Mouse (Mus musculus) adrenal gland, adult 8-10 months (tissue): ENCODE measurements around the gene Npc2. TPM values are rescaled to one million over a fixed set of nuclear protein-coding genes. Genes with fewer than 3 reads are reported as not detected.
A peak's percentile ranks its signal among the peaks of the same experiment; 100 is the strongest.

Experiments used
- DNase-seq: peaks from one replicate; pipeline ENCODE4 v3.0.0; 2022
- total RNA-seq, 4 experiments: library from RNA; stranded (reverse); gene quantifications; 2 replicates each; pipeline ENCODE4 v1.2.4; 2022

The Npc2 gene
- 100 to 1,000 TPM in 1 of 4 experiments, 10 to 100 TPM in 3; 79.8 to 105 (median 86.2) TPM for total RNA-seq

DNA sequence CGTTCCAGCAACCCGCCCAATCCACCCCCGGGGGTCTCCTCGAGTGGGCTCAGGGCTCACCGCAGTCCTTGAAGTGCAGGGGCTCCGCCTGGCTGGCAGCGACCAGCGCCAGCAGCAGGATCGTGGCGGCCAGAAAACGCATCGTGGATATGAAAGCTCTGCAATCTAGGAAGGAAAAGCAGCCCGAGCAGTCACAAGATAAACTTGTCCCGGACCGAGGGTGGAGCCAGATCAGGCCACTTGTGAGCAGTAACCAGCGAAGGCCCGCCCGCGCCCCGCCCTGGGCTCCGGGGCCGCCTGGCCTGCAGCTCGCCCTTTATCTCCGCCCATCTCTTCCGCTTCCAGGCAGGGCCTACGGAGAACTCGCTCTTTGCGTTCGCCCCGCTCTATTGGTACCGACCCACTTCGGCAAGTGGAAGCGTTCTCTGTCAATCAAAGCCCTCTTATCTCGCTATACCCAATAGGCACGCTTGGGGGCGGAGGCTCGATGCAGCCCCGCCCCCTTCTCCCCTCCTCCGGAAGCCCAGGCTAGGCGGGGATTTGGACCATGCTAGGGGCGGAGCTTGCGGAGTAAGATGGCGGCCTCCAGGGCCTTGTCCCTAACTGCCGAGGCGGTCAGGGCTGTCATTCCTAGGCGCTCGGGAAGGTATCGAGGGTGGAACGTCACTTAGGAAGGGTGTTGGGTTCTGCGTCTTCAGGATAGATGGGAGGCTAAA lies at the start of gene Npc2, which contains the start of gene Isca2:
Npc2 (minus strand) TSS at position 427 of the 716 bp plus-strand sequence.
Isca2 (plus strand) TSS at position 526 of the 716 bp plus-strand sequence.
- DNase-seq = peak; percentile 99

DNA sequence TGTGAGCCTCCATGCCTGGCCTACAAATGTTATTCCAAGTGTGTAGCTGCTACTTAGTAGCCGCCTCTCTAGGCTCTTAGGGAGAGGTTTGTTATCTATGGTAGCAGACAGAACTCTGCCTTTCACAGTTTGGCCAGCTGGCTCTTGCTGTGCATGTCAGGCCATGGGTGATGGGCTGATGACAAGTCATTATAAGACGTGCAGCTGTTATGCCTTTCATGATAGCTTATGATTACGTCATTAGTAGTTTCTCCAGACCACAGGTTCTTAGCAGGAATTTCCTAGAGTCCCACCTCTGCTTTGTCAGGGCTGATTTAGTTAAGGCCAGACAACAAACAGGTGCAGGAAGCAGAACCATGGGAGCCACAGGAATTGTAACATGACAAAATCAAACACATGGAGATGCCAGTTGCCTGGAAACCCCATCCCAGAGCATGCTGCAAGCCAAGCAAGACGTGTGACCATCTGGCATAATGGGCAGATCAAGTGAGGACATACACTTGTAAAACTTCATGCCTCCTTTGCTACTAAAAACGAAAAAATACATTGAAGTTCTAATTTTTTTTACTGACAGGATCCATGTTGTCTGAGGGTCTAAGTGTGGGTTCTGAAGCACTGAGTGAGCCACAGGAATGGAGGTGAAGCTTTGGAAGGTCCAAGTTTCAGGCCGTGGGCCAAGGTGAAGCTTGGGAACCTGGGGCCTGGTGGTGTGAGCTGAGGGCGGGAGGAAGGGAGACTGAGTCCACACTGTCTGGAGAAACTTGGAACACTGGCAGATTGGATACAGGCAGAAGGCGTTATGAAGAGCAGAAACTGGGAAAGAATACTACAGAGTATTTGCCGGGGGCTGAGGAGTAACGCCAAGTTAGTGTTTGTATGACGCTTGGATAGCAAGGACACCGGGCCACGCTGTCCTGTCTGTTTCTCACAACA lies 46.5 kb upstream of the Npc2 start:
- DNase-seq = no peak

DNA sequence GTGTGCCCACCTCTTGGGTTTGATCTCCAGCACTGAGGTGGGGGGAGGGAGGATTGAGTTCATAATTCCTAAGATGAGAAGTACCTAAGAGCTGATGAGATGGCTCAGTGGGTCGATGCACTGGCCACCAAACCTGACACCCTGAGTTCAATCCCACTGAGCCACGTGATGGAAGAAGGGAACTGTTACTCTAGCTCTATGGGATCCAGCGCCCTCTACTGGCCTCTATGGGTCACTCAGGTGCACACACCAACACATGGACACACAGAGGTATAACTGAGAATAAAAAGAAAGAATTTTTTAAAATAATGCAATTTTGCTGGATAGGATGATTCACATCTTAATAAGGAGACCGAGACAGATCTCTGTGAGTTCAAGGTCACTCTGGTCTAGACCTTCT lies 45.5 kb upstream of the Npc2 start:
- DNase-seq = no peak

DNA sequence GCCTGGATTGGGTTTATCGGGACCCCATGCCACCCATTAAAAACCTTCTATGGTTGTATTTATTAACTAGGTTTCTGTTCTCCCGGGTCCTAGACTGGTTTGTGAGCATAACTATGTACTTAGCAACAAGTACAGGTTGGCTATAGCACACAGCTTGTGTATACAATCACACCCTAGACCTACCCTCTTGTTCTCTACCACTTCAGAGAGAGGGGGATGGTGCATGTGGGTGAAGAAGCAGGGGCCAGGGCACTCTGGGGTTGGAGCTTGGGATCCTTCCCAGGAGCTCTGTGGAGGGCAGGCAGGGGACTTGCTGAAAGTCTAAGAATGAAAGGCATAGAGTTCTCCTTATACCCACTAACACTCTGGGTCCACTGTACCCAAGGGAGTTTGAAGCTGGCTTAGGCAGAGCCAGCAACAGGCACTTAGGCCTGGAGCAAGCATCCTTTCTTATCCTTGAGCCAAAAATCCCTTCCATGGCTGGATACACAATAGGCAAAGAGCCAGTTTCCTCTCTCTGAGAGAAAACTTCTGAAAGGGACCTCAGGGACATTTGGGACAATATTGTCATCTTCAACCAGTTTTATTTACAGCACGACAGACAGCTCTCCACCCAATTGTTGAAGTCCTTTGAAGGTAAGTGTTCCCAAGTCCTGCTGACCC lies 41.8 kb upstream of the Npc2 start:
- no peak for DNase-seq

DNA sequence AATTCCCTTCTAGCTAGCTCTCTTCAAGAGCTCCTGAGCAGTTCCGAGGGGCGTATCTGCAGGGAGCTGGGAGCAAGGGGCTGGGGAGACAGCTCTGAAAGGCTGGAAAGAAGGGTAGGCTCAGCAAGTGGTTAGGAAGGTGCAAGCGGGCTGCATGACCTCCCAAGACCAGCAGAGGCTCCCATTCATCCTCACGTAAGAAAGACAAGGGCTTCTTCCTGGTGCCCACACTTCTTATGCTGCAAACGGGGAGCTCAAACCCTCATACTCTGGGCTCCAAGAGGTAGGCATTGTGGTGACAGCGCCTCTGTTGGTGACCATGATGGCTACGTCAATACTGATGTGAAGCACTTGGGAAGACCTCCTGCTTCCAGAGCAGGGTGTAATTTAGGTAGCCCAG lies 40.8 kb upstream of the Npc2 start:
- no peak for DNase-seq

DNA sequence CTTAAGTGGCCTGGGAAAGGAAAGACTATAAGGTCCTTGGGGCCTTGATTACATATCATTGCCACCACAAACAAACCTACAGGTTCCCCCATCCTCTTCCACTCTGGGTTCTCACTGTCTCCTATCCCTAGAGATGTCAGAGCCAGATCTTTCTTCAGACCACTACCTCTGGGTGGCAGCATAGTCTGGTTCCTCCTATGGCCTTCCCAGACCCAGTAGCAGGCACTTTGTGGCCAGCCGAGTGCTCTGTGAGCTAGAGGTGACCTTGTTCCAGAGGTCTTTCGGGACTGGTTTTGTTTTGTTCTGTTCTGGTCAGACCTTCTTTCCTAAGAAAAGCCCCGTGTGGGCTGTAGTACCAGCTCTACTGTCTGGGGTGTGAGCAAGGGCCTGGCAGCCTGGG lies 39.1 kb upstream of the Npc2 start:
- peak; percentile 40 for DNase-seq

DNA sequence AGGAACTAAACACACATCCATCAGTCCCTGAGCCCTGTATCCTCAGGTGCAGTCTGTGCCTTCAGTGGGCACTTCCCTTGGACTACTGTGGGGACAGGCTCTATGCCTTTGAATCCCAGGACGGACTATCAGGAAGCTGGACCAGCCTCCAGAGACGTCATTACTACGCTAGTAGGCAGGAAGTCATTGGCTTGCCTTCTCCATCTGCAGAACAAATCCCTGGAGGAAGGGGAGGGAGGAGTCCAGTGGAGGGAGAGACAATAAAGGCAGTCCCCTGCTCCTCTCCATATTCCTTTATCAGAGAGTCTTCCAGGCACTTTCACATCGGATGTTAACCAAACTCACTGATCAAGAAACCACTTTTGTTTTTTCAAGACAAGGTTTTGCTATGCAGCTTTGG lies 38.6 kb upstream of the Npc2 start:
- no peak for DNase-seq

DNA sequence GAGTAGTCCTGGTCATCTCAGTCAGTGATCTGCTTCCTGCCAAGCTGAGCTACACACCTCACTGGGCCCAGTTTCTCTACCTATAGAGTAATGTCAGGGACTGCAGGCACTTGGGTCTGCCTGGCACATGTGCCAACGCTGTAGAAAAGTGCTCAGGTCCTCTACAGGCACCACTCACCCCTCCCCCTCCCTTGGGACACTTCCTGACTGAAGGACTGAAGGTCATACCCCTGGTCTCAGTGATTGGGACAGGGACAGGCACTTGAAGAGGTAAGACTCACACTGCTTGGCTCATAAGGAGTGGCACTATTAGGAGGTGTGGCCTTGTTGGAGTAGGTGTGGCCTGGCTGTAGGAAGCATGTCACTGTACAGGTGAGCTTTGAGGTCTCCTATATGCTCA lies 37.9 kb upstream of the Npc2 start:
- DNase-seq = no peak

DNA sequence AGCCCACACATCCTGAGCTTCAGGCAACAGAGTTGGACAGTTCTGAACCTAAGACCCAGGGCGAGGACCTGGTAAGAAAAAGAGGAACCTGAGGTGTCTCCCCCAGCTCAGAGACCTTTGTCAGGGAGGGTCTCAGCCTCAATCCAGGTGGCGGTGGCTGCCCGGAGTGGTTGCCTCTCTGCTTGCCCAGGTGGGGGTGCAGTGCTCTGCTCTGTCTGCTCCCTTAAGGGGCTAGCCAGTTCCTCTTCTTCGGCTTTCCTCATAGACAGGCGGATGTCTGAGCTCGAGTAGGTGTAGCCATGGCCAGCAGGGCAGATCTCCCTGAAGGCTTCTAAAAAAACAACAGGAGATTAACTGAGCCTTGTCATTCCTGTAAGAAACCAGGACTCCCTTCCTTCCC lies 36.1 kb upstream of the Npc2 start:
- DNase-seq = no peak

DNA sequence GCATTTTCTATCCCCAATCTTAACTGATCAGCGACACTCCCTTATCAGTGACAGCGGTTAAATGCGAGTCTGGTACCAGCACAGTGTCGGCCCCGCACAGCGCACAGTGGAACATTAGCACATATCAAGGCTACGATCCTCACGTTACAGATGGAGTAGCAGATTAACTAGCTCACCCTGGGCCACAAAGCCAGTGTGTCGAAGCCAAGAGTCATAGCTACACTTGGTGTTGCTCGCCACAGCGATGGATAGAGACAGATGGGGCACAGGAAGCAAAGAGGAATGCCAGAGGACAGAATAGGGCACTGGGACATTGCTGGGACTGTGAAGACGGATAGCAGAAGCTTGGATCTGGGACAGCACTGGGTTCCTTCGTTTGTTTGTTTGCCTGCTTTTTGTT lies 34.4 kb upstream of the Npc2 start:
- DNase-seq = no peak

DNA sequence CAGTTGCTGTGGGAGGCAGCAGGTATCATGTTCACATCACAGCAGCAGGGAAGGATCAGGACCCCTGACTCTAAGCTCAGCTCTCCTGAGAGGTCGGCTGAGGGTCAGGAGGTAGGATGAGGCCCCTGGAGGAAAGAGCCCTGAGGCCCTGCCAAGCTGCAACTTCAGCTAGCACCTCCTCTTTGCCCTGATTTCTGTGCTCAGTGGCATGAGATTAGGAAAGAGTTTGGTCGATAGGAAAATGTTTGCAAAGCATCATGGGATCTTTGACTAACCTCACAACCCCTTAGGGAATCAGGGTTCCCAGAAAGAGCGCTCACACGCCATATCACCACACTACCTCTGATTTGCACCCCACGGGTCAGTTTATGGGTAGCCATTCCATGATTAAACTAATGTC lies 33.8 kb upstream of the Npc2 start:
- DNase-seq = no peak

DNA sequence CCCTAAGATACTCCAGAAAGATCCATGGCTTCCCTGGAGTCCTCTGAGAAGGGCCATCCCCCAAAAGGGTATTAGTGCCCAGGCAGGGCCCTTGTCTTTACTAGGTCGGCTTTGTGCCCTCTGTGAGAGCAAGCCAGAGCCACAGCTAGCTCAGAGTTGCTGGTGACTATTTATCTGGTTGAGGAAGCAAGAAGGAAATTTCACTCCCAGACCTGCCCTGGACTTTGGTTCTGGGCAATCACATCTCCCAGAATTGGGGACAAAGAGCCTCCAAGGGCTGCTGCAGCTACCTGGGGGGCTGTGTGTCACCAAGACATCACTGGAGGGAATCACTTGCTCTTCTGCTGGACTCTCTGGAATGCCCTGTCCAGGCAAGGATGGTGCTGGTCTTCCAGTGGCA lies 33.1 kb upstream of the Npc2 start:
- DNase-seq = no peak

DNA sequence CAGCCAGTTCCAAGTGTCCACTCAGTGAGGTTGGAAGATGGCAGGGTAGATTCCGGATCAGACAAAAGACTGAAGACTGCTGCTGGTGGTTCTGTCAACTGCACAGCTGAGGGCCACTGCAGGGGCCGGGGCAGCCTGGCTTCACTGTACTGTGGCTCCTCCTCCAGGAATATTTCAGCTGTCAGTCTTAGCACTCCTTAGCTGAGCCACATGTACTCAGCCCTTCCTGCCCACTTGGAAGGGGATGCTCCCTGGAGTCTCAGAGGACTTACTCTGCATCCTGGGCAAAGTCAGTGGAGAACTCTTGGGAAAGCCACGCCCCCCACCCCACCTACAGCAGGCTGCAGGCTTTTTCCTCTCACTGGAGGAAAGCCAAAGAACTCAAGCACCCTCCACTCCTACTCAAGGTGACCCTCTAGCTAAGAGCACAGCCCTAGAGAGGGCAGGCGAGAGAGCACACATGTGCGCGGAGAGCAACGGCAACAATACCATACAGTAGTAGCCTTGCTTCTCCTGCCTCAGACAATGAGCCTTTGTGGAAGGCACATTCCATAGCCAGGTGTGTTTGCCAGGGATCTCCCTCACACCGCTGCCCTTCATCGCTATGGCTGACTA lies 32.4 kb upstream of the Npc2 start:
- DNase-seq = no peak

DNA sequence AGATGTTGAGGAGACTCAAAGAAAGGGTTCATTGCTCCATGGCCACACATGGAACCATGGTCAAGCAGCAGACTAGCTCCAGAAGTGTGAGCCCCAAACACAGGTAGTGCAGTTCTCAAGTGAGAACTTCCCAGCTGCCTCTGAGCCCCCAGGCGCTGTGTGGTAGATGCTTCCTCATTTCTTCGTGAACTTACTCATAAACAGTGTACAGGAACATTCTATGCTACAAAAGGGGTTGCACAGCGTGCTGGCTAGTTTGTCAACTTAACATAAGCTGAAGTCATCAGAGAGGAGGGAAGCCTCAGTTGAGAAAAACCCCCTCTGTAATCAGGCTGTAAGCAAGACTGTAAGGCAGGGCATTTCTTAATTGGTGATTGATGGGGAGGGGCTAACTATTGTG lies 29.7 kb upstream of the Npc2 start:
- no peak for DNase-seq

DNA sequence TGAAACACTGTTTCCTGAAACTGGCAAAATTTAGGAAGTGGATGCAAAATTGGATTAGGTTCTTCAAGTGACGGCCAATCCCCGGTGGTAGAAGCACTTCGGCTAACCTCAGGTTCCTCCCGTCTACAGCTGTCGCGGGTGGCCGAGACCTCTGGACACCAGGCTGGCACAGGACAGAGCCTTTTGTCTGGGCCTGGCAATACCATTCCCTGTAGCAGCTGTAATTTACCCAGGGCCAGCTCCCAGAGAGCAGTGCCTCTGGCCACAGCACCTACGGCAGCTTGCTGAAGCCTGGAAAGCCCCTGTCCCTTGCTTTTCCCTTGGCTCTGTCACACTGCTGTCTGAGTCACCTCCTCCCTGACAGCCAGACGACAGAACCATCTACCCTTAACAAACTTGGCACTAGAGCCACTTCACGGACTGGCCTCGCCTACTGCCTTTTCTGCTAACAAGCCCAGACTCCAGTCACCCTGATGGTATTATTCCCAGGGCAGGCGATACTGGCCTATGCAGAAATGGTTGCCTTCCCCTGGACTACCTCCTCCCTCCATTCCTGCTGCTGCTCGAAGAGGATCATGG lies 28.7 kb upstream of the Npc2 start:
- no peak for DNase-seq

DNA sequence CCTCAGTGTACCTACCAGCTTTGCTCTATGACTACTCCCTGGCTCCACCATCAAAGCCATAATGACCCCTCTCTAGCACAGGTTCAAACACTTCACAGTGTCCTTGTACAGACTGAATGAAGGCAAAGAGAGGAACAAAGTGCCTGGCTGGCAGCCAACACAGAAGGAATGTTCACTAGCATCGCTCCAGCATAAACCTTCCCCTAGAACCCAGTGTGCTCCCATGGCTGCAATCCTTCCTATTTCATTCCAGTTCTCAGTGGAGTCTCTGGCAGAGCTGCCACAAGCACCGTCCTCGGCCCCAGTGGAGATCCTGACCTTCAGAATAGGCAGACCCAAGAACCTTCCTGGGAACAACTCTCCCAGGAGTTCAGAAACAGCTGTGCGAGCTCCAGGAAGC lies 27.5 kb upstream of the Npc2 start:
- no peak for DNase-seq

DNA sequence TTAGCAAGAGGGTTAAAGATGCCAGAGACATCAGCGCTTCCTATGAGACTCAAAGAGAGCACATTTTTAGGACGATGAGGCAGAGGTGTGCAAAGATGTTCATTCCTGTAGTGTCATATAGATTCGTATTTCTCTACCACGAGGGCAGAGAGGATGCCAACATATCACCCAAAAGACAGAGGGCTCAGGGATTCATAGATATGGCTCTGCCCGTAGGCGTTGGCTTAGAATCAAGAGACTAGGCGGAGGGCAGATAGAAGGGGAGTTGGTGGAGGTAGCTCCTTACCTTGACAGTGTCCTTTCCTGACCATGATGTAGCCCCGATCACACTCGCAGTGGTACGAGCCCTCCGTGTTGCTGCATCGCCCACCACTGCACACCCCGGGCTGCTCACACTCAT lies 26.1 kb upstream of the Npc2 start:
- DNase-seq = no peak

DNA sequence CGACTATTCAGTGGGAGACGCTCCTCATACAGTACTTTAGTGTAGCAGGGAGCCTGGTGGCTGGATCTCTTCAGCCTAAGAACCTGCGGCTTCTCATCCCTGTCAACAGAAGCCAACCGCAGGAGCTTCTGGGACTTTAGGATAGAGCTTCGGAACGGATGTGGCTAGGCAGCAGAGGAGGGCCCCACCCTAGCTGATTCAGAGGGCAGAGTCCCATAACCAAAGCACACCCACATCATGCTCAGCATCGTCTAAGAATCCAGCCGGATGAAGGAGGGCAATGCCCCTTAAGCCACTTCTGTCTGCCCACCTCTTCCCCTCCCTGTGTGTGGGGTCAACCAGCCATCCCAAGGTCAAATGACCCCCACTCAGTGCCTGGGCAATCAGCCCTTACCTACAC lies 21.7 kb upstream of the Npc2 start:
- DNase-seq = no peak

DNA sequence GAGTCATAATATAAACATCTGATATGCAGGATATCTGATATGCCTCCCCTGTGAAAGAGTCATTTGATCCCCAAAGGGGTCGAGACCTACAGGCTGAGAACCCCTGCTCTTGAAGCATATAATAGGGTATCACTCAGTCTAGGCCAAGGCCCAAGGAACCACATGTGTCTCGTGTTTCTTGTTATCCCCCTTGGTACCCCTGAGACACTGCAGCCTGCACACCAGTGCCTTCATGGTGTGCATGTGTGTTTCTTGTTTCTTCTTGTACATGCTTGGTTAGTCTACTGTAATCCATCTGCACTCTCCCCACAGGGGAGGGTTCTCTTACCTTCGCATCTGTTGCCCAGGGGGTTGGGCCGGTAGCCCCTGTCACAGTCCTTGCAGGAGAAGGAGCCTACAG lies 19.7 kb upstream of the Npc2 start:
- DNase-seq = no peak

DNA sequence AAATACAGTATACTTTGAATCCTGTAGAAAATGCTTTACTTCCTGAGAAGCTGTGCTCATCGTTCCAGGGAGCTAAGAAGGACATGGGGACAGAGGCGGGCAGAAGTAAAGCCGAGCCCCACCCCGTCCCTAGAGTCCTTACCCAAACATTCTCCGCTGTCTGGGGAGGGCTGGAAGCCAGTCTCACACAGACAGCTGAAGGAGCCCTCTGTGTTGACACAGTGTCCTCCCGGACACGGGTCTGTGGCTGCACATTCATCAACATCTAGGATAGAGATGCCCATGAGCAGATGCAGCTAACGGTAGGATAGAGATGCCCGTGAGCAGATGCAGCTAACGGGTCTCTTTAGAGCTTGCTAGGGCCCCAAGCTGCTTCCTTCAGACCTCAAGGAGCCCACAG lies 17.9 kb upstream of the Npc2 start:
- DNase-seq = no peak

DNA sequence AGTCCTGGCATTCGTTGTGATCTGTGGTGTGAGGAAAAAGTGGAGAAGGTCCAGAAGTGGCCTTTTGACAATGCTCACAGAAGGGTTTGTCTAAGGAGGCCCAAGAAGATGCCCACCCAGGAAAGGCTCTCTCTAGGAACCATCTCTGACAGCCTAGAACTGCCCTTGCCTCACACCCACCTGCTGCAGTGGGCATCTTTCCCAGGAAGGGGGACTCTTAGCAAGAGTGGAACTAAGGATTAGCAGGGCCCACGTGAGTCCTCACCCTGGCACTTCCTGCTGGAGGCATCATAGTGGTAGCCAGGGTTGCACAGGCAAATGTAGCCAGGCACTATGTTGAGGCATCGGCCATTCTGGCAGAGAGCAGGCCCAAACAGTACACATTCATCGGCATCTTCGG lies 13.1 kb upstream of the Npc2 start:
- no peak for DNase-seq

DNA sequence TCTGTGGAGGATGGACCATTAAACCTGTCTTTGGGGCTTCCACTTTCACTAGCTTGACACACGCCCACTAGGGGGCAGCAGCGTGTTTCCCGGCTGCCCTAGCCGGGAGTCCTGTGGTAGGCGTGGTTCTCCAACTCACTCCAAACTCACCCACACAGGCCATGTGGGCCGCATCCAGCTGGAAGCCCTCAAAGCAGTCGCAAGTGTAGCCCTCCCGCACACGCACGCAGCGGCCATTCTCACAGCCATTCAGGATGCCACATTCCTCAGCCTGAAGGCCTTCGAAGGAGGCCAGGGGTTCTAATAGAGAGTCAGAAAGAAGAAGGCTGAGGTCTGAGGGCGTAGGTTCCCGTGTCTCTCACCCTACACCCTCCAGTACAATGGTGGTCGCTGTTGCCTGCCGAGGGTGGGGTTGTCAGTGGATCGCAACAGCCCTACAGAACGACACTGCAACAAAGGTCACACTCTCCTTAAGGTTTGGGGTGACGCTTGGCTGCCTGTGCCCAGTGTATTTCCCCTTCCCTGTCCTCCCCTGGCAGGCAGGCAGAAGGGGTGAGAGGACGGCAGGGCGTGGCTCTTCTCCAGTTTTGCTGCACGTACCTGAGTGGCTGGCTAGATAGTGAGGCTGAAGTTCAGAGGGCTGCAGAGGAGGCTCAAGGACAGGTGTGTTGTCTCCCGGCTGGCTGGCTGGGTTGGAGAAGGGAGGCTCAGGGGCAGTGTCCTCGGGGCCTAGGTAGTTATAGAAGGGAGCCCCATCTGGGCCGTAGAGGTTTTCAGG lies 11.8 kb upstream of the Npc2 start:
- peak; percentile 76 for DNase-seq
